Mouse (Mus musculus) kidney, postnatal 4 days (tissue): ENCODE results near the gene Gm20822.
"Not testable (repeated sequence)": the region's sequence is repeated elsewhere in the genome, so short reads cannot be mapped to it uniquely, and the experiment has no call there.

Experiments used
- DNase-seq, 2 experiments: peaks; one replicate each; pipeline ENCODE4 v3.0.0; 2021; ENCODE audit warnings: mixed read lengths in 2 of 2

The Gm20822 gene

GRCm38 (mm10) chrY:15884671-15885070 is at the start of gene Gm20822:
Gm20822 (minus strand) TSS chrY:15884771.
- not testable (repeated sequence) for DNase-seq
